Comparison of ENCODE assay signal across 12 mouse cellular contexts in genomic region chr5:112237439-112237838, GRCm38 (mm10). TPM values are rescaled to one million over a fixed set of nuclear protein-coding genes. Genes with fewer than 3 reads are reported as not detected.
A peak's percentile ranks its signal among the peaks of the same experiment; 100 is the strongest.
DNase-seq lines count a peak whose midpoint lies in the region; ATAC-seq and TF ChIP-seq lines count a peak whose summit lies in the region.
"Had no signal": no experiment of that assay in that cellular context is flagged by ENCODE, and none has a peak within 500 bp of the region (broad histone marks: within the 10 kb centered on the region; RNA-seq: fewer than 3 reads in every experiment).

No protein-coding gene starts in this region.

- no peak for ATAC-seq in lung, embryonic 16.5 days (ENCODE audit: low read depth)
- ATAC-seq in hindbrain, embryonic 12.5 days (ENCODE audit: low FRiP score), result peak; percentile 83
- peak; percentile 80 for ATAC-seq in midbrain, embryonic 16.5 days
- no peak for ATAC-seq in inflammation-experienced regulatory T-cells, adult 6 months
- no peak for ATAC-seq in lung, postnatal 0 days

- no peak for TF ChIP-seq CTCF in lung, adult 2 months (IDR thresholded peaks at IDR 0.05; ENCODE audit: insufficient read depth, low read length)
- no peak for TF ChIP-seq CTCF in lung, postnatal 0 days (IDR thresholded peaks at IDR 0.05)

- no peak for TF ChIP-seq POLR2A in lung, adult 2 months (IDR thresholded peaks at IDR 0.05; ENCODE audit: borderline replicate concordance, extremely low read depth, low read depth, low read length)

- WGBS in lung, embryonic 16.5 days, result 7% methylated on average over 16 of the region's 16 CpGs
- 20% methylated on average over 16 of the region's 16 CpGs for WGBS in lung, adult 2 months
- 2% methylated on average over 15 of the region's 16 CpGs for WGBS in hindbrain, embryonic 12.5 days
- WGBS in midbrain, embryonic 16.5 days, result under 1% methylated on average over 13 of the region's 16 CpGs
- WGBS in lung, postnatal 0 days, result 14% methylated on average over 15 of the region's 16 CpGs

- no peak overlapping the region for H3K4me3 ChIP-seq in lung, embryonic 16.5 days (ENCODE audit: low read length)
- H3K4me3 ChIP-seq in lung, adult 2 months (replicated peaks; ENCODE audit: extremely low read depth, low read depth, low read length), result no peak overlapping the region
- H3K4me3 ChIP-seq in hindbrain, embryonic 12.5 days, result peak overlapping the region; percentile 17
- H3K4me3 ChIP-seq in midbrain, embryonic 16.5 days (ENCODE audit: low read depth, low read length), result peak overlapping the region; percentile 21
- no peak overlapping the region for H3K4me3 ChIP-seq in lung, postnatal 0 days (ENCODE audit: low read depth, low read length)
- H3K4me3 ChIP-seq: heart, embryonic 13.5 days; liver, embryonic 13.5 days had no signal

- H3K27ac ChIP-seq in lung, embryonic 16.5 days (ENCODE audit: low read length), result no peak overlapping the region
- H3K27ac ChIP-seq in hindbrain, embryonic 12.5 days, result peak overlapping the region; percentile 96
- H3K27ac ChIP-seq in midbrain, embryonic 16.5 days (ENCODE audit: low read length), result peak overlapping the region; percentile 91
- H3K27ac ChIP-seq in lung, postnatal 0 days (ENCODE audit: low read length), result no peak overlapping the region
- H3K27ac ChIP-seq: heart, embryonic 13.5 days; liver, embryonic 13.5 days had no signal

- H3K27me3 ChIP-seq in lung, embryonic 16.5 days (ENCODE audit: control insufficient read depth, insufficient read depth, low read depth, low read length), result no peaks in the 10 kb centered on the region; the same call in 1 of the 2 replicates
- no peaks in the 10 kb centered on the region for H3K27me3 ChIP-seq in hindbrain, embryonic 12.5 days
- no peaks in the 10 kb centered on the region for H3K27me3 ChIP-seq in midbrain, embryonic 16.5 days (ENCODE audit: control insufficient read depth, insufficient read depth, low read depth, low read length)
- H3K27me3 ChIP-seq in lung, postnatal 0 days (replicated peaks; ENCODE audit: insufficient read depth, low read length), result no peaks in the 10 kb centered on the region

- H3K9me3 ChIP-seq in lung, embryonic 16.5 days (ENCODE audit: control insufficient read depth, low read length), result no peaks in the 10 kb centered on the region; the same call in 1 of the 2 replicates
- no peaks in the 10 kb centered on the region for H3K9me3 ChIP-seq in hindbrain, embryonic 12.5 days (replicated peaks)
- no peaks in the 10 kb centered on the region for H3K9me3 ChIP-seq in midbrain, embryonic 16.5 days (replicated peaks; ENCODE audit: control insufficient read depth, low read length, poor library complexity, severe bottlenecking)
- H3K9me3 ChIP-seq in lung, postnatal 0 days (ENCODE audit: low read length), result no peaks in the 10 kb centered on the region
- H3K9me3 ChIP-seq: heart, embryonic 13.5 days; liver, embryonic 13.5 days had no signal

- H3K36me3 ChIP-seq in lung, embryonic 16.5 days (ENCODE audit: control insufficient read depth, insufficient read depth, low read length), result no peaks in the 10 kb centered on the region
- H3K36me3 ChIP-seq in hindbrain, embryonic 12.5 days, result no peaks in the 10 kb centered on the region
- H3K36me3 ChIP-seq in midbrain, embryonic 16.5 days (ENCODE audit: control insufficient read depth, insufficient read depth, low read length), result no peaks in the 10 kb centered on the region
- H3K36me3 ChIP-seq in lung, postnatal 0 days (ENCODE audit: insufficient read depth, low read length), result no peaks in the 10 kb centered on the region
- H3K36me3 ChIP-seq: G1E; heart, embryonic 13.5 days; liver, embryonic 13.5 days had no signal

- no peak overlapping the region for H3K4me2 ChIP-seq in lung, embryonic 16.5 days (ENCODE audit: low read depth, low read length)
- H3K4me2 ChIP-seq in hindbrain, embryonic 12.5 days (replicated peaks), result peak overlapping the region; percentile 44
- H3K4me2 ChIP-seq in midbrain, embryonic 16.5 days (ENCODE audit: low read length), result peak overlapping the region; percentile 54
- no peak overlapping the region for H3K4me2 ChIP-seq in lung, postnatal 0 days (replicated peaks; ENCODE audit: low read depth, low read length)
- H3K4me2 ChIP-seq: heart, embryonic 13.5 days; liver, embryonic 13.5 days had no signal

- no peaks in the 10 kb centered on the region for H3K4me1 ChIP-seq in lung, embryonic 16.5 days (replicated peaks; ENCODE audit: control insufficient read depth, insufficient read depth, low read length)
- no peaks in the 10 kb centered on the region for H3K4me1 ChIP-seq in lung, adult 2 months (ENCODE audit: control insufficient read depth, insufficient read depth, low read length)
- peaks cover 49% of the 10 kb centered on the region for H3K4me1 ChIP-seq in hindbrain, embryonic 12.5 days
- peaks cover 21% of the 10 kb centered on the region; the same call in 1 of the 2 replicates for H3K4me1 ChIP-seq in midbrain, embryonic 16.5 days (ENCODE audit: control insufficient read depth, insufficient read depth, low read length)
- no peaks in the 10 kb centered on the region for H3K4me1 ChIP-seq in lung, postnatal 0 days (ENCODE audit: insufficient read depth, low read depth, low read length)
- H3K4me1 ChIP-seq: heart, embryonic 13.5 days had no signal

- 0 out of 2 replicates have a peak overlapping the region, but pooled peaks have one; percentile 12 for H3K9ac ChIP-seq in lung, embryonic 16.5 days (ENCODE audit: low read length)
- peak overlapping the region; percentile 57 for H3K9ac ChIP-seq in hindbrain, embryonic 12.5 days
- H3K9ac ChIP-seq in midbrain, embryonic 16.5 days (ENCODE audit: low read depth, low read length), result peak overlapping the region; percentile 69
- no peak overlapping the region for H3K9ac ChIP-seq in lung, postnatal 0 days (replicated peaks; ENCODE audit: low read depth)
- H3K9ac ChIP-seq: heart, embryonic 13.5 days; liver, embryonic 13.5 days had no signal

- no peak for TF ChIP-seq EP300 in lung, postnatal 0 days (IDR thresholded peaks at IDR 0.05)

- DNase-seq in lung, adult 2 months, result no peak
- no peak for DNase-seq in gastrocnemius, adult 8-10 months (ENCODE audit: low spot score in 2 of 2)
- DNase-seq in yolk sac, embryonic 10.5 days (ENCODE audit: low spot score), result no peak
- DNase-seq in lung, postnatal 0 days (ENCODE audit: low spot score), result no peak
- DNase-seq: liver, embryonic 13.5 days; right cerebral cortex, adult 18-20 months had no signal

RNA-seq across cellular contexts. Expression of gene Cryba4, which starts 14.9 kb away (rescaled TPM):
- polyA plus RNA-seq in lung, embryonic 16.5 days (2015; fragmentation: Nextera tagmentation; extraction: Ambion mirVana), result 0.84 and 1.0 TPM in 2 replicates
- 1.0 and 1.4 TPM in 2 replicates for polyA plus RNA-seq in lung, adult 2 months (2012; rRNA removed)
- 1.8 and 2.3 TPM in 2 replicates for polyA plus RNA-seq in hindbrain, embryonic 12.5 days (2016; fragmentation: Nextera tagmentation; extraction: Ambion mirVana)
- 1.0 and 1.6 TPM in 2 replicates for polyA plus RNA-seq in midbrain, embryonic 16.5 days (2015; fragmentation: Nextera tagmentation; extraction: Ambion mirVana)
- 1 to 10 TPM in 1 of 3 experiments, under 1 TPM in 1, not detected in 1; 0.56 to 1.3 TPM for polyA plus RNA-seq in inflammation-experienced regulatory T-cells, adult 6 months (2017; shearing (Covaris generic))
- total RNA-seq in gastrocnemius, adult 8-10 months (2022), result under 1 TPM in 2 of 4 experiments, not detected in 2; 0.40 to 0.58 TPM
- polyA plus RNA-seq in lung, postnatal 0 days (2015; fragmentation: Nextera tagmentation; extraction: Ambion mirVana), result 0.87 and 1.5 TPM in 2 replicates

RNA-seq across cellular contexts. Expression of gene Crybb1, which starts 18.2 kb away (rescaled TPM):
- 3.1 and 3.5 TPM in 2 replicates for polyA plus RNA-seq in lung, embryonic 16.5 days (2015; fragmentation: Nextera tagmentation; extraction: Ambion mirVana)
- 0.14 TPM in 1 of 2 replicates, not detected in the other for polyA plus RNA-seq in lung, adult 2 months (2012; rRNA removed)
- polyA plus RNA-seq in hindbrain, embryonic 12.5 days (2016; fragmentation: Nextera tagmentation; extraction: Ambion mirVana), result 2.0 and 2.3 TPM in 2 replicates
- polyA plus RNA-seq in midbrain, embryonic 16.5 days (2015; fragmentation: Nextera tagmentation; extraction: Ambion mirVana), result 5.1 and 5.8 TPM in 2 replicates
- under 1 TPM in 1 of 3 experiments, not detected in 2; 0.97 TPM for polyA plus RNA-seq in inflammation-experienced regulatory T-cells, adult 6 months (2017; shearing (Covaris generic))
- 1 to 10 TPM; 1.2 to 2.7 (median 2.2) TPM for total RNA-seq in gastrocnemius, adult 8-10 months (2022)
- polyA plus RNA-seq in lung, postnatal 0 days (2015; fragmentation: Nextera tagmentation; extraction: Ambion mirVana), result 1.4 and 1.7 TPM in 2 replicates
- total RNA-seq: G1E had no signal
- polyA plus RNA-seq: G1E had no signal

RNA-seq across cellular contexts. Expression of gene Tpst2, which starts 39.1 kb away (rescaled TPM):
- 66.8 and 67.9 TPM in 2 replicates for polyA plus RNA-seq in lung, embryonic 16.5 days (2015; fragmentation: Nextera tagmentation; extraction: Ambion mirVana)
- polyA plus RNA-seq in lung, adult 2 months (2012; rRNA removed), result 122 and 144 TPM in 2 replicates
- polyA plus RNA-seq in hindbrain, embryonic 12.5 days (2016; fragmentation: Nextera tagmentation; extraction: Ambion mirVana), result 31.7 and 35.4 TPM in 2 replicates
- 26.2 and 34.5 TPM in 2 replicates for polyA plus RNA-seq in midbrain, embryonic 16.5 days (2015; fragmentation: Nextera tagmentation; extraction: Ambion mirVana)
- 100 to 1,000 TPM in 1 of 3 experiments, 10 to 100 TPM in 2; 59.1 to 111 (median 64.1) TPM for polyA plus RNA-seq in inflammation-experienced regulatory T-cells, adult 6 months (2017; shearing (Covaris generic))
- 10 to 100 TPM; 13.4 to 17.6 (median 16.0) TPM for total RNA-seq in gastrocnemius, adult 8-10 months (2022)
- polyA plus RNA-seq in lung, postnatal 0 days (2015; fragmentation: Nextera tagmentation; extraction: Ambion mirVana), result 96.8 and 106 TPM in 2 replicates

Comparison
In these comparisons a context has a peak if more than half of its experiments do, and no peak if none do; other contexts are left out.
1. ATAC-seq: peak in hindbrain, embryonic 12.5 days (single experiment) and midbrain, embryonic 16.5 days (single experiment); none in lung, embryonic 16.5 days (single experiment), inflammation-experienced regulatory T-cells, adult 6 months (single experiment) and lung, postnatal 0 days (single experiment).
2. H3K27ac ChIP-seq: peak in hindbrain, embryonic 12.5 days (single experiment) and midbrain, embryonic 16.5 days (single experiment); none in lung, embryonic 16.5 days (single experiment) and lung, postnatal 0 days (single experiment).
3. H3K4me2 ChIP-seq: peak in hindbrain, embryonic 12.5 days (single experiment) and midbrain, embryonic 16.5 days (single experiment); none in lung, embryonic 16.5 days (single experiment) and lung, postnatal 0 days (single experiment).
4. H3K4me3 ChIP-seq: peak in hindbrain, embryonic 12.5 days (single experiment) and midbrain, embryonic 16.5 days (single experiment); none in lung, embryonic 16.5 days (single experiment), lung, adult 2 months (single experiment) and lung, postnatal 0 days (single experiment).